Mouse (Mus musculus): ENCODE data around the gene Gm40193.

The Gm40193 gene

GRCm38 (mm10) chr11:70489138-70489537 lies 43.6 kb downstream of the Gm40193 start:
- no peak for TF ChIP-seq GATA4 (IDR thresholded peaks at IDR 0.05; ENCODE audit: insufficient replicate concordance, low read length)

DNA sequence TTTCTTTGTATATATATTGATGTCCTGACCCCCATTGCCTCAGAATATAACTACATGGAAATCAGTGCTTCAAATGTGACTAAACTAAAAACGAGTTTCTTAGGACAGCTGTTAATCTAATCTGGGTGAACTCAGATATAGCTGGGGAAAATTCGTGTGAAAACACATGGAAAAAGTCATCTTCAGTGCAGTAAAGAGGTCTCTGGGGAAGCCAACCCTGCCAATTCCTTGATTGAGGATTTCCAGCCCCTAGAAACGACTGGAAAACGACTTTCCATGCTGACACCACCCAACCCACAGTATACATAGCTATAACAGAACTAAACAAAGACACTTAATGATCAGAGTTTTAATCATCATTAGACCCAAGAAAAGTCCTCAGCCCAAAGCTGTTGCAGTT lies 44.9 kb downstream of the Gm40193 start:
- no peak for TF ChIP-seq GATA4 (IDR thresholded peaks at IDR 0.05; ENCODE audit: insufficient replicate concordance, low read length)

GRCm38 (mm10) chr11:70485498-70485897 lies 47.2 kb downstream of the Gm40193 start:
- TF ChIP-seq GATA4 (IDR thresholded peaks at IDR 0.05; ENCODE audit: insufficient replicate concordance, low read length), result no peak
